Mouse (Mus musculus) forebrain, postnatal 0 days (tissue): Measurements from ENCODE around the gene Rmi1. TPM values are rescaled to one million over a fixed set of nuclear protein-coding genes. Genes with fewer than 3 reads are reported as not detected.

Experiments used
- ATAC-seq: fragments of 200-750 bp; cut with Nextera tagmentation; 2 replicates; pipeline ENCODE4 v1.8.0; 2017; ENCODE audit warnings: mild to moderate bottlenecking, moderate library complexity
- DNase-seq: peaks from one replicate; pipeline ENCODE4 v3.0.0-alpha.2; 2015
- H3K27ac ChIP-seq: fragments of 300-500 bp; sonication (generic); 2 replicates; pipeline ENCODE4 v1.5.1; 2014; ENCODE audit warnings: low read depth, mild to moderate bottlenecking, antibody characterized with exemption, low read length, moderate library complexity, mixed read lengths
- H3K27me3 ChIP-seq: fragments of 300-500 bp; sonication (generic); 2 replicates; pipeline ENCODE4 v1.6.1; 2014; ENCODE audit warnings: mild to moderate bottlenecking, low read length, mixed read lengths; ENCODE audit not compliant: insufficient read depth
- H3K36me3 ChIP-seq: fragments of 300-500 bp; sonication (generic); 2 replicates; pipeline ENCODE4 v1.6.1; 2014; ENCODE audit warnings: mild to moderate bottlenecking, moderate library complexity; ENCODE audit not compliant: insufficient read depth
- H3K4me1 ChIP-seq: fragments of 300-500 bp; sonication (generic); 2 replicates; pipeline ENCODE4 v1.6.1; 2014; ENCODE audit warnings: antibody characterized with exemption; ENCODE audit not compliant: insufficient read depth
- H3K4me2 ChIP-seq: fragments of 300-500 bp; sonication (generic); 2 replicates; pipeline ENCODE4 v1.6.1; 2014; ENCODE audit warnings: low read depth, mild to moderate bottlenecking, moderate library complexity
- H3K4me3 ChIP-seq: fragments of 300-500 bp; sonication (generic); 2 replicates; pipeline ENCODE4 v1.5.1; 2014; ENCODE audit warnings: low read depth, low read length, mixed read lengths
- H3K9ac ChIP-seq: fragments of 300-500 bp; sonication (generic); 2 replicates; pipeline ENCODE4 v1.6.1; 2014; ENCODE audit warnings: mild to moderate bottlenecking
- H3K9me3 ChIP-seq: fragments of 300-500 bp; sonication (generic); 2 replicates; pipeline ENCODE4 v1.6.1; 2016; ENCODE audit warnings: low read length
- CTCF ChIP-seq: sonication (generic); IDR thresholded peaks from 2 replicates; pipeline ENCODE4 v1.5.1; 2016; ENCODE audit warnings: antibody characterized with exemption, control low read depth, low read depth
- WGBS: fragments of 180-500 bp; shearing (Covaris S2); extraction: QIAGEN DNeasy Blood & Tissue Kit; methylation state at CpG from one replicate; pipeline ENCODE4 v1.1.7; 2014; 5-methylcytosine and 5-hydroxymethylcytosine counted together
- polyA plus RNA-seq: library from polyadenylated mRNA; unstranded; fragments of >200 nt; fragmentation: Nextera tagmentation; extraction: Ambion mirVana; gene quantifications from 2 replicates; pipeline ENCODE4 v1.2.1, GENCODE M21; 2015
- total RNA-seq: library from RNA; depleted of rRNA; stranded (reverse); fragments of >200 nt; gene quantifications from 2 replicates; pipeline ENCODE4 v1.2.3, GENCODE M21; 2014

Rmi1 gene
- total and polyA plus RNA-seq, 2 experiments from 2014 or later: 18.7 to 20.8 TPM

DNA sequence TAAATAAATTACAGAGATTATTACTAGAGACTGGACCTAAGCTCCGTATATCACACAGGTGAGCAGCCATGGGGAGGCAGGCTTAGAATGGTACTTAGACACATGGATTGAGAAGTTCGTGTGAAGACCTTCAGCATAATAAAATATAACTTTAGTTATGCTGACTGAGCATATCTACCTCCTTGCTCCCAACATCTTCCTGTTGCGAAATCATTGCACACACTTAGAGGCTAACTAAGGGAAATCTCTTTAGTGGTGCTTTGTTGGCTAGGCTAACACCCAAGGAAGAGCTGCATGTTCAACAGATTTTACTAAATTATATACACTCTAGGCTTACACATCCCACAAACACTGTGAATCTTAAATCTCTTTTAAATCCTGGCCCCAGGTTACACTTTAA, 35.7 kb upstream of the Rmi1 start:
- Histone ChIP-seq H3K4me1 (no peaks in the 10 kb centered on the region), H3K36me3 (no peaks in the 10 kb centered on the region), H3K27me3 (no peaks in the 10 kb centered on the region), H3K9ac (no peak overlapping the region), H3K9me3 (no peaks in the 10 kb centered on the region), H3K27ac (no peak overlapping the region), H3K4me3 (no peak overlapping the region), H3K4me2 (no peak overlapping the region)
- TF ChIP-seq CTCF: no peak
- DNase-seq: no peak
- 89% methylated on average over 3 of the region's 3 CpGs for WGBS
- ATAC-seq: no peak

DNA sequence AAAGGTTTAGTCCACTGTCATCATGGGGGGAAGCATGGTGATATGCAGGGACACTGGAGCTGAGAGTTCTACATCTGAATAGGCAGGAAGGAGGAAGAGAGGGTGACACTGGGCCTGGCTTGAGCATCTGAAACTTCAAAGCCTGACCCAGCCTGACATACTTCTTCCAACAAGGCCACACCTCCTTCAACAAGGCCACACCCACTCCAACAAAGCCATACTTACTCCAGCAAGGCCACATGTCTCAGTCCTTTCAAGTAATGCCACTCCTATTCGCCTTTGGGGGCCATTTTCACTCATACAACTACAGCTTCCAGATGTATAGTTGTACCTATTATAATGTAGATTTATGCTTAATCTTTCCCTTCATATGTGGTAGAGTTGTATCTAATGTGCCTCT, 34.4 kb upstream of the Rmi1 start:
- no peaks in the 10 kb centered on the region for H3K36me3 ChIP-seq
- 63% methylated on average over 1 of the region's 1 CpGs for WGBS
- no peaks in the 10 kb centered on the region for H3K4me1 ChIP-seq
- no peak for DNase-seq
- H3K9me3 ChIP-seq: no peaks in the 10 kb centered on the region
- no peak overlapping the region for H3K4me2 ChIP-seq
- no peak for TF ChIP-seq CTCF
- no peaks in the 10 kb centered on the region for H3K27me3 ChIP-seq
- ATAC-seq: no peak
- no peak overlapping the region for H3K27ac ChIP-seq
- H3K4me3 ChIP-seq: no peak overlapping the region
- no peak overlapping the region for H3K9ac ChIP-seq

DNA sequence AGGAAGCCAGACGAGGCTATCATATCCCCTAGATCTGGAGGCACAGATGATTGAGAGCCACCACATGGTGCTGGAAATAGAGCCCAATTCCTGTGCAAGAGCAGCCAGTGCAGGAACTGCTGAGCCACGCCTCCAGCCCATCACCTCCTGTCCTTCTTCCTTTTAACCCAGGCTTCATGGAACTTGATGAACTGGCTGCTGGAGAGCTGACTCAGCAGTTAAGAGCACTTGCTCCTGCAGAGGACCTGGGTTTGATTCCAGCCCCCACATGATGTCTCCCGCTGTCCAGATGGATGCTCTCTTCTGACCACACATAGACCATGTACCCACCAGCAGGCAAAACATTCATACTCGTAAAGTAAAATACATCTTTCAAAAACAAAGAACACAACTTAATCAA, 33.2 kb upstream of the Rmi1 start:
- DNase-seq: no peak
- Histone ChIP-seq H3K27me3 (no peaks in the 10 kb centered on the region), H3K4me1 (no peaks in the 10 kb centered on the region), H3K4me3 (no peak overlapping the region), H3K36me3 (no peaks in the 10 kb centered on the region), H3K27ac (no peak overlapping the region), H3K9ac (no peak overlapping the region), H3K4me2 (no peak overlapping the region), H3K9me3 (no peaks in the 10 kb centered on the region)
- ATAC-seq: no peak
- TF ChIP-seq CTCF: no peak
- WGBS: 83% methylated on average over 4 of the region's 4 CpGs

DNA sequence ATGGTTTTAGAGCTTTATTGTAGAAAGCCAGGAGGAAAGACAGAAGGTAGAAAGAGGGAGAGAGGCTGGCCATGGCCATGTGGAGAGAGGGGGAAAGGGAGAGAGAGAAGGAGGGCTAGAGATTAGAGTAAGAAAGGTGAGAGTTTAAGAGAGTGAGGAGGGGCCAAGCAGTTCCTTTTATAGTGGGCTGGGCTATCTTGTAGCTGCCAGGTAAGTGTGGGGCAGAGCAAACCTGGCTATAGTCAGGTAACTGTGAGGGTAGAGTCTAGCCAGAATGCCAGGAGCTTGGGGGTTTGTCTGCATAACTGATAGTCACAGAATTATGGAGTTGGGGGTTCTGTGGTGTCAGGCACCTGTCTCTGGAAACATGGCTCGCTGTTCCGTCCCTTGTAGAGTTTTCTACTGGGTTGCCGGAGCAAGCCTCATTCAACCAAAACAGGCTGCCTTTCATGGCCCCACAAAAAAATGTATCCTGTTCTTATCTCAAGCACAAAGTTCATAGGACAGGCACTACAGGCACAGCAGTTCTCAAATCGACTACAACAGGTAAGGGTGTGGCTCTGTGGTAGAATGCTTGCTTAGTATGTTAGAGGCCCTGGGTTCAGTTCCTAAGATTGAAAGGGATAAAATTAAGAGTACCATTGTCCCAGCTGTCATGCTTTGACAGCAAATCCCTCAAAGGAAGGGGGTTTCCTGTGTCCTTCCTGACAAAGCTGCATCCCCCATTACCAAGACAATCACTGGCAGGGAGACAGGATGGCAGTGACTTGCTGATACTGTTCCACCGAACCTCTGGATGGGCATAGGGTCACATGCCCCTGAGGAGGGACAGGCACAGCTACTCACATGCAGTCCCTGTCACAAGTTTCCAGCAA, 29.5 kb upstream of the Rmi1 start:
- 92% methylated on average over 5 of the region's 5 CpGs for WGBS

DNA sequence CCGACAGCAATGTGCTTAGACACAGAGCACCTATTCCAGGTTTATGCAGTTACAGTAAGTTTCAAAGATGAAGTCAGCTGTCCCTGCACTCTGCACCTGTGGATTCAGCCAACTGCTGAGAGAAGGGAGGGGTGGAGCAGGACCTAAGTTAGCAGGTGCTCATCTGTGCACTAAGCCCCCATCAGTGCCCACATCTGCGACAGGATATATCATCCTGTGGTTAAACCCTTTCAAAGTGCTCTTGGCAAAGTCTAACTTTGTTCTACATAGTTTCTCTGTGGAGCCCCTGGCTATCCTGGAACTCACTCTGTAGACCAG, 28.9 kb upstream of the Rmi1 start:
- DNase-seq (no peak), ATAC-seq (no peak)
- WGBS: 92% methylated on average over 2 of the region's 2 CpGs
- H3K9me3 ChIP-seq: no peaks in the 10 kb centered on the region
- H3K4me2 ChIP-seq: no peak overlapping the region
- no peak for TF ChIP-seq CTCF
- no peak overlapping the region for H3K4me3 ChIP-seq
- no peaks in the 10 kb centered on the region for H3K4me1 ChIP-seq
- no peaks in the 10 kb centered on the region for H3K27me3 ChIP-seq
- H3K36me3 ChIP-seq: no peaks in the 10 kb centered on the region
- no peak overlapping the region for H3K27ac ChIP-seq
- H3K9ac ChIP-seq: no peak overlapping the region

More for the DNA sequence above, 29.5 kb upstream of the Rmi1 start:
- DNase-seq (no peak), ATAC-seq (no peak)
- no peak overlapping the region for H3K4me2 ChIP-seq
- H3K9me3 ChIP-seq: no peaks in the 10 kb centered on the region
- H3K27ac ChIP-seq: no peak overlapping the region
- H3K9ac ChIP-seq: no peak overlapping the region
- H3K4me1 ChIP-seq: no peaks in the 10 kb centered on the region
- no peak overlapping the region for H3K4me3 ChIP-seq
- H3K27me3 ChIP-seq: no peaks in the 10 kb centered on the region
- no peaks in the 10 kb centered on the region for H3K36me3 ChIP-seq
- TF ChIP-seq CTCF: no peak

DNA sequence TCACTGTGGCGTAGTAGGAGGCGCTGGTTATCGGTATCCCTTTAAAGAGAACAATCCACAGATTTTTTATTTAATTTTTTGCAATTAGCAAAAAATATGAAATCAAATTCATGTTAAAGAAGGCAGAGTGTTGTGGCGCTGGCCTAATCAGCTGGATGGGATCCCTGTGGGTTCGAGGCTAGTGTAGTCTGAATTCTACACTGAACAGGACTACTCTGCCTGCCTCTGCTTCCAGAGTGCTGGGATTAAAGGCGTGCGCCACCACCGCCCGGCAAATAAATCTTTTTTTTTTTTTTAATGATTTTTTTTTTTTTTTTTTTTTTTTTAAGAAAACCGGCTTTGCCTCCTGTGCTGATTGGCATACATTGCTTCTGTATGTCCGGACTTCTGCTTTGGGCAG, 17.7 kb upstream of the Rmi1 start:
- Histone ChIP-seq H3K36me3 (peaks cover 26% of the 10 kb centered on the region), H3K9me3 (0 out of 2 replicates have a peak, but pooled peaks cover 6% of the 10 kb centered on the region), H3K27me3 (no peaks in the 10 kb centered on the region), H3K4me1 (no peaks in the 10 kb centered on the region; the same call in 1 of the 2 replicates), H3K4me2 (peak overlapping the region; percentile 82), H3K9ac (peak overlapping the region; percentile 61), H3K4me3 (peak overlapping the region; percentile 46), H3K27ac (no peak overlapping the region)
- TF ChIP-seq CTCF: no peak
- no peak for ATAC-seq
- DNase-seq: no peak
- 42% methylated on average over 11 of the region's 11 CpGs for WGBS

DNA sequence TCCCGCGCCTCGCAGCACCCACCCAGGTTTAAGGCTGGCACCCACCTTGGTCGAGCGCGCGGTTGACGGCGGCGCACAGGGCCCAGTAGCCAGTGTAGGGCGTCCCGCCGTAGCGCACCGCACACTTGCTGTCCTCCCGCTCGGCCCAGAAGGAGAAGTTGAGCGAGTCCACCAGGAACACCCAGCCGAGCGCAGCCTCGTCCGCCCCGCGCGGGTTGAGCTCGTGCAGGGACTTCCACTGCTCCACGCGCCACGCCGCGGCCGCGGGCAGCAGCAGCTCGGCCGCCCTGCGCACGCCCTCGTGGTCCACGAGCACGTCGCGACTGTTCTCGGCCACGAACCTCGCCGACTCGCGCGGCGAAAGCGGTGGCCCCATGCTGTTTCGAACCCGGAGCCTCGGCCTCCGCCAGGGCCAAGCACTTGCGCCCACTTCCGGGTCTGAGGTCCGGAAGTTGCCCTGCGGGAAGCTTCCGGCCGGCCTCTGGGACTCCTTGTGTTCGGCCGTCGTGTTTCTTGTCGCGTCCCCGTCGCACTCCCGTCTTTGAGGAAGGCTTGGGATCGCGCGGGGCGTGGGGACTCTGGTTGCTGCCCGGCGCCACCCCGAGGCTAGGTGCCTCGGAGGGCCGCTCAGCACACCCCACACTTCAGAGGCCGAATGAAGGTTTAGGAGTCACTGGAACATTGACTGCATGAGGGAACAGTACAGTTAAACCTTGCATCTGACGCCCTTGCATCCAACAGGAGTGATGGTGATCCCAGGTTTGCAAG, 17.1 kb upstream of the Rmi1 start, which contains the start of gene 2210016F16Rik:
Gene 2210016F16Rik, minus strand, starts transcription at position 447 of the 768 bp plus-strand sequence.
- Histone ChIP-seq H3K36me3 (peaks cover 32% of the 10 kb centered on the region), H3K27ac (no peak within 1 kb of the TSS), H3K27me3 (no peaks in the 10 kb centered on the region), H3K4me1 (no peaks in the 10 kb centered on the region; the same call in 1 of the 2 replicates), H3K9me3 (0 out of 2 replicates have a peak, but pooled peaks cover 6% of the 10 kb centered on the region), H3K4me3 (peak within 1 kb of the TSS; percentile 46), H3K9ac (peak within 1 kb of the TSS; percentile 61), H3K4me2 (peak within 1 kb of the TSS; percentile 82)
- TF ChIP-seq CTCF: peak; percentile 22; the same call in 1 of the 2 replicates
- ATAC-seq: peak; percentile 57
- 4% methylated on average over 80 of the region's 80 CpGs for WGBS
- DNase-seq: peak; percentile 66
